Mouse (Mus musculus) urinary bladder, adult 2 months (tissue): Measurements from ENCODE around the gene Rbfox3. TPM values are rescaled to one million over a fixed set of nuclear protein-coding genes. Genes with fewer than 3 reads are reported as not detected.

Experiments
- DNase-seq: peaks from one replicate; pipeline ENCODE4 v3.0.0; 2022; ENCODE audit warnings: low spot score
- polyA plus RNA-seq: library from polyadenylated mRNA; depleted of rRNA; stranded (reverse); fragments of >200 nt; gene quantifications from 2 replicates; pipeline ENCODE4 v1.2.3, GENCODE M21; 2012; rRNA removed

The Rbfox3 gene
- polyA plus RNA-seq, 1 experiment = 23.3 TPM

GRCm38 (mm10) chr11:118445843-118446242, 465.6 kb downstream of the Rbfox3 start:
- no peak for DNase-seq

- DNase-seq = peak; percentile 73
These were observed 468.0 kb downstream of the Rbfox3 start for GRCm38 (mm10) chr11:118443201-118443970.

- DNase-seq = no peak
These were observed 468.7 kb downstream of the Rbfox3 start for GRCm38 (mm10) chr11:118442691-118443090.

Other genes starting within 250 kb of the Rbfox3 start
- 0.08 TPM in 1 of 2 replicates, not detected in the other for gene Enpp7, start 76.6 kb upstream of the Rbfox3 start, polyA plus RNA-seq
- 3.0 TPM in 2 replicates for gene Cbx2, start 111.4 kb upstream of the Rbfox3 start, polyA plus RNA-seq
- gene Cbx8, start 129.4 kb upstream of the Rbfox3 start, polyA plus RNA-seq = 5.4 and 6.8 TPM in 2 replicates
- 32.2 and 36.0 TPM in 2 replicates for gene Cbx4, start 174.6 kb upstream of the Rbfox3 start, polyA plus RNA-seq